In genomic region chr4:136780201-136780895, GRCm38 (mm10) we compare ENCODE assay signal across 13 mouse cellular contexts. TPM values are rescaled to one million over a fixed set of nuclear protein-coding genes. Genes with fewer than 3 reads are reported as not detected.
DNase-seq lines count a peak whose midpoint lies in the region; ATAC-seq and TF ChIP-seq lines count a peak whose summit lies in the region.
"Had no signal": no experiment of that assay in that cellular context is flagged by ENCODE, and none has a peak within 500 bp of the region (broad histone marks: within the 10 kb centered on the region; RNA-seq: fewer than 3 reads in every experiment).

No protein-coding gene starts in this region.

- intact Hi-C loops in left cerebral cortex, postnatal 25 days (cut with DNase I) = no loop called here

- no peak overlapping the region for H3K4me3 ChIP-seq in hindbrain, embryonic 12.5 days
- H3K4me3 ChIP-seq in hindbrain, embryonic 14.5 days (replicated peaks; ENCODE audit: low read length) = no peak overlapping the region
- peak overlapping the region; percentile 14 to 19; a peak in 2 of 4 replicates for H3K4me3 ChIP-seq in ES-E14 (ENCODE audit: insufficient read depth in 1 of 2, low read depth in 1 of 2, low read length in 2 of 2, poor library complexity in 1 of 2, severe bottlenecking in 1 of 2)
- no peak overlapping the region for H3K4me3 ChIP-seq in limb, embryonic 10.5 days

- no peaks in the 10 kb centered on the region for H3K27me3 ChIP-seq in hindbrain, embryonic 12.5 days
- no peaks in the 10 kb centered on the region for H3K27me3 ChIP-seq in hindbrain, embryonic 14.5 days (ENCODE audit: control insufficient read depth, insufficient read depth, low read length)
- no peaks in the 10 kb centered on the region for H3K27me3 ChIP-seq in limb, embryonic 10.5 days (ENCODE audit: low read depth, poor library complexity, severe bottlenecking)
- H3K27me3 ChIP-seq: Patski had no signal

- H3K4me2 ChIP-seq in hindbrain, embryonic 12.5 days (replicated peaks) = no peak overlapping the region
- no peak overlapping the region for H3K4me2 ChIP-seq in hindbrain, embryonic 14.5 days (replicated peaks)

- in situ Hi-C loops in ES-E14 (cut with MboI; ENCODE audit: low sequenced_read_pairs in 2 of 2, unreplicated experiment in 2 of 2) = no loop called here

- peaks cover 82% of the 10 kb centered on the region for H3K4me1 ChIP-seq in hindbrain, embryonic 12.5 days
- peaks cover 52% of the 10 kb centered on the region for H3K4me1 ChIP-seq in hindbrain, embryonic 14.5 days (replicated peaks; ENCODE audit: control insufficient read depth, insufficient read depth, low read length)
- H3K4me1 ChIP-seq in ES-E14 (ENCODE audit: control insufficient read depth in 2 of 2, insufficient read depth in 2 of 2, low read length in 2 of 2, poor library complexity in 1 of 2) = peaks cover 11 to 21% of the 10 kb centered on the region in 2 experiments
- H3K4me1 ChIP-seq in limb, embryonic 10.5 days = peaks cover 92% of the 10 kb centered on the region

- H3K36me3 ChIP-seq in hindbrain, embryonic 12.5 days = no peaks in the 10 kb centered on the region
- H3K36me3 ChIP-seq in hindbrain, embryonic 14.5 days (replicated peaks; ENCODE audit: control insufficient read depth, insufficient read depth) = no peaks in the 10 kb centered on the region
- no peaks in the 10 kb centered on the region for H3K36me3 ChIP-seq in ES-E14 (ENCODE audit: control insufficient read depth, insufficient read depth, low read length, poor library complexity, severe bottlenecking)
- no peaks in the 10 kb centered on the region for H3K36me3 ChIP-seq in limb, embryonic 10.5 days

- no peak overlapping the region for H3K9ac ChIP-seq in hindbrain, embryonic 12.5 days
- H3K9ac ChIP-seq in hindbrain, embryonic 14.5 days = no peak overlapping the region
- no peak overlapping the region for H3K9ac ChIP-seq in ES-E14 (ENCODE audit: insufficient read depth, low read depth, low read length, poor library complexity, severe bottlenecking)
- H3K9ac ChIP-seq: liver, postnatal 0 days had no signal

- H3K27ac ChIP-seq in hindbrain, embryonic 12.5 days = peak overlapping the region; percentile 64
- H3K27ac ChIP-seq in hindbrain, embryonic 14.5 days = no peak overlapping the region
- H3K27ac ChIP-seq in ES-E14 (ENCODE audit: insufficient read depth, low read depth, low read length, poor library complexity, severe bottlenecking) = no peak overlapping the region
- peak overlapping the region; percentile 81 for H3K27ac ChIP-seq in limb, embryonic 10.5 days

- ATAC-seq in hindbrain, embryonic 12.5 days (ENCODE audit: low FRiP score) = no peak
- ATAC-seq in hindbrain, embryonic 14.5 days (ENCODE audit: low FRiP score) = no peak
- ATAC-seq in inflammation-experienced regulatory T-cells, adult 6 months = no peak
- ATAC-seq: liver, postnatal 0 days; midbrain, embryonic 16.5 days; Patski had no signal

- WGBS in hindbrain, embryonic 12.5 days = 68% methylated on average over 20 of the region's 20 CpGs
- 70% methylated on average over 20 of the region's 20 CpGs for WGBS in hindbrain, embryonic 14.5 days
- 57% methylated on average over 20 of the region's 20 CpGs for WGBS in limb, embryonic 10.5 days

- no peaks in the 10 kb centered on the region for H3K9me3 ChIP-seq in hindbrain, embryonic 12.5 days (replicated peaks)
- no peaks in the 10 kb centered on the region for H3K9me3 ChIP-seq in hindbrain, embryonic 14.5 days (ENCODE audit: control insufficient read depth, low read length)
- no peaks in the 10 kb centered on the region for H3K9me3 ChIP-seq in ES-E14 (ENCODE audit: control insufficient read depth, insufficient read depth, low read depth, low read length)
- no peaks in the 10 kb centered on the region for H3K9me3 ChIP-seq in limb, embryonic 10.5 days (replicated peaks)

- peak; percentile 28 for DNase-seq in embryo, embryonic 10 days (ENCODE audit: low spot score)
- DNase-seq in embryo, embryonic 9.5 days (ENCODE audit: extremely low spot score) = no peak
- no peak for DNase-seq in hindbrain, embryonic 14.5 days (ENCODE audit: low spot score)
- no peak for DNase-seq in ES-E14 (ENCODE audit: low read depth, low spot score)
- DNase-seq in limb, embryonic 10.5 days (ENCODE audit: low spot score) = peak; percentile 65
- DNase-seq in left cerebral cortex, postnatal 25 days (ENCODE audit: low spot score in 2 of 2) = no peak
- DNase-seq: cerebellum, adult 9-11 months; heart, postnatal 36 days; liver, postnatal 0 days had no signal

TF ChIP-seq in ES-E14, 5 proteins besides CTCF, POLR2A, EP300 and RAD21:
- TF ChIP-seq HCFC1 (IDR thresholded peaks at IDR 0.05; ENCODE audit: borderline replicate concordance, insufficient read depth, low read length) (no peak), MAFK (IDR thresholded peaks at IDR 0.05; ENCODE audit: insufficient read depth, low read depth, low read length) (no peak), CHD2 (IDR thresholded peaks at IDR 0.05; ENCODE audit: low read depth, low read length) (no peak), ZC3H11A (IDR thresholded peaks at IDR 0.05; ENCODE audit: borderline replicate concordance, low read depth, low read length) (no peak), ZNF384 (IDR thresholded peaks at IDR 0.05; ENCODE audit: low read depth, low read length) (no peak)

RNA-seq across cellular contexts. Expression of gene Ephb2, which starts 55.4 kb away (rescaled TPM):
- 25.4 and 30.8 TPM in 2 replicates for polyA plus RNA-seq in hindbrain, embryonic 12.5 days (2016; fragmentation: Nextera tagmentation; extraction: Ambion mirVana)
- polyA plus RNA-seq in hindbrain, embryonic 14.5 days (2014; fragmentation: Nextera tagmentation; extraction: Ambion mirVana) = 26.6 and 28.1 TPM in 2 replicates
- 15.5 and 37.5 TPM in 2 replicates for total RNA-seq in ES-E14 (2012; rRNA removed)
- 9.6 and 10.8 TPM in 2 replicates for polyA plus RNA-seq in limb, embryonic 10.5 days (2016; fragmentation: Nextera tagmentation; extraction: Ambion mirVana)
- 10 to 100 TPM; 15.2 to 21.4 TPM for total RNA-seq in left cerebral cortex, postnatal 25 days (2021)
- polyA plus RNA-seq in inflammation-experienced regulatory T-cells, adult 6 months (2017; shearing (Covaris generic)) = under 1 TPM in 1 of 3 experiments, not detected in 2; 0.05 TPM

Comparison
In these comparisons a context has a peak if more than half of its experiments do, and no peak if none do; other contexts are left out.
1. DNase-seq: peak in embryo, embryonic 10 days (single experiment) and limb, embryonic 10.5 days (single experiment); none in embryo, embryonic 9.5 days (single experiment), hindbrain, embryonic 14.5 days (single experiment), ES-E14 (single experiment) and left cerebral cortex, postnatal 25 days (0 of 2).
2. H3K27ac ChIP-seq: peak in hindbrain, embryonic 12.5 days (single experiment) and limb, embryonic 10.5 days (single experiment); none in hindbrain, embryonic 14.5 days (single experiment) and ES-E14 (single experiment).
3. H3K4me3 ChIP-seq: peak in ES-E14 (2 of 2); none in hindbrain, embryonic 12.5 days (single experiment), hindbrain, embryonic 14.5 days (single experiment) and limb, embryonic 10.5 days (single experiment).
4. RNA of gene Ephb2, which starts 55.4 kb away (polyA plus RNA-seq): 25.4 to 30.8 TPM in hindbrain, embryonic 12.5 days, 26.6 to 28.1 TPM in hindbrain, embryonic 14.5 days and 9.6 to 10.8 TPM in limb, embryonic 10.5 days; 0.05 TPM in inflammation-experienced regulatory T-cells, adult 6 months; every median in the first group is over 10 times any median in the second.